Comparison of ENCODE assay signal across 8 mouse cellular contexts in the genomic region with DNA sequence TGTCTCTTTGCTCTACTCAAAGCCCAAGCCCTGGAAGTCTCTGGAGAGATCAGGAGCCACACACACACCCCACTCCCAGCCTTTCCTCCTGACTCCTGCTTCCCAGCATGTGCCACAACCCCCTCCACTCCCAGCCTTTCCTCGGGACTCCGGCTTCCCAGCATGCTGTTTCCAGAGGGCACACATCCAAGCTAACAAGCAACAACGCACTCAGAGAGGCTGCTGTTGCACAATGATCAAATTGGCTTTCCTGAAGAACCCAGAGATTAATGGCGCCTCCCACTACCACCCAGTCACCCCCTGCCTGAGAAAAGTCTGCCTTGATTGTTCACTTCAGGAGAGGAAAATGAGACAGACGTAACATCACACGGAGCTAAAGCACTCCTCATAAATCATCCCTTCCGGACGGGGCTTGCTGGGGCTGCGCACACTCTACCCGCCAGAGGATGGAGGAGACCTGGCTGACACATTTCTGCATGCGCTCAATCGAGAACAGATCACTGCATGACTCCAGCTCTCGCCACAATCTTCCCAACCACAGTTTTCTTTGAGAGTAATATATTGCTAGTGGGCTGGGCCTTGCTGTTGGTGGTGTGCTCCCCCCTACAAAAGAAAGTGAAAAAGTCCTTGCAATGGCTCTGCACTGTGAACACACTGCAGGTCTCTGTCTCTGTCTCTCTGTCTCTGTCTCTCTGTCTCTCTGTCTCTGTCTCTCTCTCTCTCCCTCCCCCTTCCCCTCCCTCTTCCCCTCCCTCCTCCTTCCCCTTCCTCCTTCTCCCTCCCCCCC.
A peak's percentile ranks its signal among the peaks of the same experiment; 100 is the strongest.
DNase-seq lines count a peak whose midpoint lies in the region; ATAC-seq lines count a peak whose summit lies in the region.

No protein-coding gene starts in this region.

- intact Hi-C loops in heart, postnatal 10 days (cut with DNase I), result no loop called here

- no peaks in the 10 kb centered on the region for H3K4me1 ChIP-seq in kidney, embryonic 14.5 days (ENCODE audit: control insufficient read depth, insufficient read depth, low read length)
- H3K4me1 ChIP-seq in liver, embryonic 11.5 days (replicated peaks; ENCODE audit: control insufficient read depth, insufficient read depth, low read length), result no peaks in the 10 kb centered on the region
- H3K4me1 ChIP-seq in stomach, embryonic 15.5 days, result no peaks in the 10 kb centered on the region

- DNase-seq in kidney, adult 8-10 months, result no peak
- DNase-seq in embryo, embryonic 10.5 days (ENCODE audit: low spot score), result peak; percentile 62
- DNase-seq in heart, postnatal 10 days, result peak; percentile 7 to 19
- DNase-seq in liver, embryonic 11.5 days (ENCODE audit: low spot score), result no peak
- no peak for DNase-seq in c-Kit-positive CD71-positive TER-119-positive erythroid progenitor cells, embryonic 14.5 days (ENCODE audit: low spot score)
- DNase-seq in testis, postnatal 14 days (ENCODE audit: low spot score), result no peak

- H3K27me3 ChIP-seq in kidney, embryonic 14.5 days (ENCODE audit: control insufficient read depth, insufficient read depth, low read length), result no peaks in the 10 kb centered on the region
- H3K27me3 ChIP-seq in liver, embryonic 11.5 days (replicated peaks; ENCODE audit: control insufficient read depth, insufficient read depth, low read length), result no peaks in the 10 kb centered on the region
- H3K27me3 ChIP-seq in stomach, embryonic 15.5 days (replicated peaks), result no peaks in the 10 kb centered on the region

- H3K36me3 ChIP-seq in kidney, embryonic 14.5 days (ENCODE audit: control insufficient read depth, insufficient read depth, low read length), result no peaks in the 10 kb centered on the region
- H3K36me3 ChIP-seq in liver, embryonic 11.5 days (ENCODE audit: control insufficient read depth, insufficient read depth, low read length), result no peaks in the 10 kb centered on the region
- no peaks in the 10 kb centered on the region for H3K36me3 ChIP-seq in stomach, embryonic 15.5 days

- 0 out of 2 replicates have a peak overlapping the region, but pooled peaks have one; percentile 5 for H3K9ac ChIP-seq in kidney, embryonic 14.5 days (ENCODE audit: low read depth, low read length)
- H3K9ac ChIP-seq in liver, embryonic 11.5 days (ENCODE audit: low read depth, low read length), result no peak overlapping the region
- H3K9ac ChIP-seq in stomach, embryonic 15.5 days, result no peak overlapping the region

- no peak overlapping the region for H3K4me3 ChIP-seq in kidney, embryonic 14.5 days (ENCODE audit: low read length)
- no peak overlapping the region for H3K4me3 ChIP-seq in liver, embryonic 11.5 days (ENCODE audit: low read depth, low read length)
- peak overlapping the region; percentile 19; the same call in 1 of the 2 replicates for H3K4me3 ChIP-seq in stomach, embryonic 15.5 days (replicated peaks)

- H3K4me2 ChIP-seq in kidney, embryonic 14.5 days (replicated peaks; ENCODE audit: low read depth, low read length), result peak overlapping the region; percentile 35
- H3K4me2 ChIP-seq in liver, embryonic 11.5 days, result peak overlapping the region; percentile 27; the same call in 1 of the 2 replicates
- peak overlapping the region; percentile 48 for H3K4me2 ChIP-seq in stomach, embryonic 15.5 days

- H3K9me3 ChIP-seq in kidney, embryonic 14.5 days (ENCODE audit: control insufficient read depth, low read length), result no peaks in the 10 kb centered on the region
- no peaks in the 10 kb centered on the region for H3K9me3 ChIP-seq in liver, embryonic 11.5 days (ENCODE audit: control insufficient read depth, low read length)
- H3K9me3 ChIP-seq in stomach, embryonic 15.5 days, result no peaks in the 10 kb centered on the region

- ATAC-seq in kidney, embryonic 14.5 days (ENCODE audit: low FRiP score, low TSS enrichment), result peak; percentile 92
- ATAC-seq in liver, embryonic 11.5 days (replicated peaks; ENCODE audit: low FRiP score), result 0 out of 2 replicates have a peak, but pooled peaks have one; percentile 36
- ATAC-seq in stomach, embryonic 15.5 days (ENCODE audit: insufficient read depth, low FRiP score, low read depth), result peak; percentile 53; the same call in 1 of the 2 replicates

- H3K27ac ChIP-seq in kidney, embryonic 14.5 days (ENCODE audit: low read depth, low read length), result peak overlapping the region; percentile 38; the same call in 1 of the 2 replicates
- H3K27ac ChIP-seq in liver, embryonic 11.5 days (ENCODE audit: low read depth, low read length), result no peak overlapping the region
- no peak overlapping the region; the same call in 1 of the 2 replicates for H3K27ac ChIP-seq in stomach, embryonic 15.5 days

- WGBS in kidney, embryonic 14.5 days, result 5% methylated on average over 13 of the region's 13 CpGs
- WGBS in liver, embryonic 11.5 days, result 37% methylated on average over 13 of the region's 13 CpGs
- 17% methylated on average over 13 of the region's 13 CpGs for WGBS in stomach, embryonic 15.5 days

Comparison
In these comparisons a context has a peak if more than half of its experiments do, and no peak if none do; other contexts are left out.
1. ATAC-seq: peak in every context shown above with its lines; median percentile 92 in kidney, embryonic 14.5 days; 53 in stomach, embryonic 15.5 days; 36 in liver, embryonic 11.5 days.
2. DNase-seq: peak in embryo, embryonic 10.5 days (single experiment) and heart, postnatal 10 days (2 of 2); none in kidney, adult 8-10 months (0 of 2), liver, embryonic 11.5 days (single experiment), c-Kit-positive CD71-positive TER-119-positive erythroid progenitor cells, embryonic 14.5 days (single experiment) and testis, postnatal 14 days (single experiment).
3. Peak in every context shown above with its lines, with median percentiles within 50 percentile points of each other: H3K4me2 ChIP-seq.